Mouse (Mus musculus): ENCODE data around the gene Dlgap3.
A peak's percentile ranks its signal among the peaks of the same experiment; 100 is the strongest.

DNA sequence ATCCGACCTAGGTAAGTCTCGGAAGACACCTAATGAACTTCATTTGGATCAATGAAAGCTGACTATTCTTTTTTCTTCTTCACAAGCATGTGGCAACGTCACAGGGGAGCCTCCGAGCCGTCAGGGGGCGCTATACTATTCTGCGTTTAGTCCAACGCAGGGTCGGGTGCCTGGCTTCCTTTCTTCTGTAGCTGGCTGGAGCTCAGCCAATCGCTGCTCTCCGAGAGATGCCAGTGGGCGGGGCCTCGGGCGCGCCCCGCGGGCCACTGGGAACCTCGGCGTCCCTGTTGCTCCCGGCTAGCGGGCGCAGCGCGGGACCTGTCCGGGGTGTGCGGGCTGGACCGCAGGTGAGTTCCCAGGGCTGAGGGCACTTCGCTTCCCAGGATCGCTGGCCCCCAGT lies 74.5 kb downstream of the Dlgap3 start, which contains the start of gene Smim12:
- TF ChIP-seq CTCF (IDR thresholded peaks at IDR 0.05; ENCODE audit: borderline replicate concordance, extremely low read depth, insufficient read depth, insufficient read length) (peak; percentile 96), POLR2A (IDR thresholded peaks at IDR 0.05; ENCODE audit: borderline replicate concordance, extremely low read depth, insufficient read depth, insufficient read length, poor library complexity, severe bottlenecking) (peak; percentile 92)

All from brain, embryonic 14.5 days (tissue).